Mouse (Mus musculus) right cerebral cortex, postnatal 25 days (tissue): ENCODE data around the gene Zfhx2.

Source experiments
- DNase-seq: peaks from one replicate; pipeline ENCODE4 v3.0.0; 2022

Gene Zfhx2

DNA sequence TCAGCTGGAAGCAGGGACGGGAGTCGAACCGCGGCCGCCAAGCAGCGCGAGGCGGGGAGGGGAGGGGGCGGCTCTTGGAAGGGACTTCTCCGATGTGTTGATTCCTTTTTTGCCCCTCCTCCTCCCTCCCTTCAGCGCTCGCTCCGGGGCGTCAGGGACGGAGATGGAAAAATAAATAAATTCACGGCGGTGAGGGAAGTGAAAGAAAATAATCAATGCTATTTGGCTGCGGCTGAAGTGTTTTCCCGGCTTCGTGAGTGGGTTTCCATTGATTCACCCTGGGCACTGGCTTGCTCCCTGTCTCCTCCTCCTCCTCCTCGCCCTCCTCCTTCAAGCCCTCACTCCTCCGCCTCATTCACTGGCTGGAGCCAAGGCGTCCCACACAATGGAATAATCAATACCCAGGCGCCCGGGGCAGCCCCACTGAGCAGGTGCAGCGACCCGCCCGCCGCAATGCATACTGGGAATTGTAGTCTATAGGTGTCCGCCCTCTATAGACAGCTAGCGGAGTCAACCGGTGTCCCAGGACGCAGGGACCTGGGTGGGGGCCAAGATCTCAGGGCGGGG, at the start of gene Zfhx2:
Gene Zfhx2 (minus strand): TSS at position 314 of the 567 bp plus-strand sequence.
- DNase-seq = peak; percentile 95

DNA sequence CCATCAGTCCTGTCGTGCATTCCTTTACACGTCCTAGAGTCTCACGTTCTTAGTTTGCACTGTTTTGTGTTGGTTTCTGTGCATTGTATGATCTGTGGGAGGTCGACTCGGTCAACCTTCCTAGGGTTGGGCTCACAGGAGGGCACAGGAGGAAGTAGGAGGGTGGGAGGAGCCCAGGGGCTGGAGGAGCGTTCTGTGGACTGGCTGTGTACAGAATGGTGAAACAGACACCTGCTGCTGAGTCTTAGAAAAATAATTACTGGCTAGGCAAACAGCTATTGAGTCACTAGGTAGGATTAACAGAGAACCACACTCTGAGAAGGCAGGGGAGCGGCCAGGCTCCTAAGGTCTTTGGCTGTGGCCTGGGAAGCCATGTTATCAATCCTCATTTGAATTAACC, 47.2 kb upstream of the Zfhx2 start:
- no peak for DNase-seq

DNA sequence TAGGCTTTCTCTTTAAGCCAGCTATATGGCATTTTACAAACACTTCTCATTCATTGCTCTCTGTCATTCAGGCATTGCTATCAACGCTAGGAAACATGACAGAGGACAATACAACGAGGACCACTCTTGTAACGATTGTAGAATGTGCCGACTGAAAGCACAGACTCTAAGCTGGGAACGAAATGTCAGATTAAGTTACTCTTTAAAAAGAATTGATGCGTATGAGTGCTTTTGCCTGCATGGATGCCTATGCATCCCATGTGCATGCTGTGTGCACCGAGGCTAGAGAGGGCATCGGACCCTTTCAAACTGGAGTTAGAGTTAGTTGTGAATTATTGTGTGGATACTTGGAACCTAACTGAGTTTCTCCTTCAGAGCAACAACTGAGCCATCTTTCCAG, 43.6 kb upstream of the Zfhx2 start:
- DNase-seq = no peak

DNA sequence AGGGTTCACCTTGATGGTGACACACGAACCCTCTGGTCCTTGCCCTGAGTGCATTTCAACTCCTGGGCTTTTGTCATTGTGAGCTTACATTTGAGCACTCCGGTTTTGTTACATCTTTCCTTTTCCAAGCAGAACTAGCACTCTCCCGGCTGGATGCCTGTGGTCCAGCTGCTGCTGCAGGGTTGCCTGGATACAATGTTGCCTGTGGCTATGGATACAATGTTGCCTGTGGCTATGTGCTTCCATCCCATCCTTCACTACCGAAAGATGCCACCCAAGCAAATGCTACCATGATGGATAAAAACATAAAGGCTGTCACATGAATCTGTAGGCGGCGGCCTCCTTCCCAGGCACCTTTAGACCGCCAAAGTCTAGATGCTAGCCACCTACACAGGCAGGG, 34.4 kb upstream of the Zfhx2 start:
- DNase-seq = peak; percentile 30

DNA sequence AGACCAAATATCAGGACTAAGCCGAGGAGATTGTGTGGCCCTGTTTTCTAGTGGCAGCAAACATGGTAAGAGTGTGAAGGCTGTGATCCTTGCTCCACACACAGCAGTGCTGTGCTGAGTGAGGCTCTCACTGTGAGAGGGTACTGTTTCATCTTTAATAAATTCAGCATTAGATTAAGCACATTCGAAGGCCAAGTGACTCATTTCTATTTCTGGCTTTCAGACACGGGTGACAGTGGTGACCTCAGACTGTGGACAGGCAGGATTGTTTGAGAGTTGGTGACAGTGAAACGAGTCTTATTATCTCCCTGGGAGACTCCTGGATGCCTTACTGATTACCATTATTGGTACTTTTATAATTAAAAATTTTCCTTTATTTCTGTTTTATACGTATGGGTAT, 33.6 kb upstream of the Zfhx2 start:
- DNase-seq = no peak

DNA sequence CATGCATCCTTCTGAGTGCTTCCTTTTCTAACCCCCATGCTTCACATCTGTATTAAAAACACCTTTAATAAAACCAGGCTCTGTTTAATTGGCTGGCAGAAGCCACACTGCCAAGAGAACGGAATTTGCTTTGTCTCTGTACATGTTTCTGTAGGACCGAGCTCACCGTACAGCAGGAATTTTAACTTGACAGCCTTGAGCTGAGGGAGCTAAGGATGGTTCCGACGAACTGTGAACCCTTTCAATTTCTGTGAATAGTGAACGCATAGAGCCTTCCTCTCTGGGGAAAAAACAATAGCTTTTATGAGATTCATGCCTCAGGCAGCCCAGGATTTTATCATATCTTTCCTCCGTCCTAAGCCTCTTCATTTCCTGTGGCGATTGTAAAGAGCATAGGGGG, 30.2 kb upstream of the Zfhx2 start:
- no peak for DNase-seq

DNA sequence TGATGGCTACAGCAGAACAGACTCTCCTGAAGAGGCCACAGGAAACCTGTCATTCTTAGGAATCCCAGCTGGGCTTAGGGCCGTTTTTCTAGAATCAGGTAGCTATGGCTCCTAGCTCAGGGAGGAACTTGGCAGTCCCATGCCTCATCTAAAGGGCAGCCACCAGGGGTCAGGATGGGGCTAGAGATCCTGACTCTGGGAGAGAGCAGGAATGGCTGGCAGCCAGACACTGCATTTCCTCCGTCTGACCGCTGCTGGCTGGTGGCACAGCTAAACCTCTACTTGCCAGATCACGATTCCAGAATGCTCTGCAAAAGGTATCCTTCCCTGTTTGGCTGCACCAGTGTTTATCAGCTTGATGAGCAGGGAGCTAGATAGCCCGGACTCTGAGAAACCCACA, 29.8 kb upstream of the Zfhx2 start:
- no peak for DNase-seq

DNA sequence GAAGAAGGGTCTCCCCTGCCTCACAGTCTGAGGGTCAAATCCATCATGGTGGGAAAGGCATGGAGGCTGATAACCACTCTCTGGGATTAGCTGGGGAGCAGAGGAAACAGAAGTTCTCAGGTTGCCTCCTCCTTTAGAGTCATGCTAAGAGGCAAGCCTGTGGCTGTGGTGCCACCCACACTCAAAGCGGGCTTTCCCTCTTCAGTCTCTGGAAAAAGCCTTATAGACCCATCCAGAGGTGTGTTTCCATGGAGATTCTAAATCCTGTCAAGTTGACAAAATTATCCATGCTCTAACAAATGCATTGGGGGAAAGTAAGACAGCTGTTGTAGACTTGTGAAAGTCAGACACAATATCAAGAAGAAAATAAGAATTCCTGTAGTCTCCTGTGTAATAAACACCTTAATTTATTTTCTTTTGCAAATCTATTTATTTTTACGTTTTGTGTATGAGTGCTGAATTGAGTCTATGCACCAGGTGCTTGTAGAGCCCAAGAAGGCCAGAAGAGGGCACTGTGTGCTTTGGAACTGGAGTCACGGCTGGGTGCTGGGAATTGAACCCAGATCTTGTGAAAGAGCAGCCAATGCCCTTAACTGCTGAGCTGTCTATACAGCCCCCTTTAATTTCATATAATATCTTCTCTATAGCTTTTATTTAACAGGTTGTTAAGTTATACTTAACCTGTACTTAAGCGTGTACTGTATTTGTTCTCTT, 27.5 kb upstream of the Zfhx2 start:
- DNase-seq = no peak

DNA sequence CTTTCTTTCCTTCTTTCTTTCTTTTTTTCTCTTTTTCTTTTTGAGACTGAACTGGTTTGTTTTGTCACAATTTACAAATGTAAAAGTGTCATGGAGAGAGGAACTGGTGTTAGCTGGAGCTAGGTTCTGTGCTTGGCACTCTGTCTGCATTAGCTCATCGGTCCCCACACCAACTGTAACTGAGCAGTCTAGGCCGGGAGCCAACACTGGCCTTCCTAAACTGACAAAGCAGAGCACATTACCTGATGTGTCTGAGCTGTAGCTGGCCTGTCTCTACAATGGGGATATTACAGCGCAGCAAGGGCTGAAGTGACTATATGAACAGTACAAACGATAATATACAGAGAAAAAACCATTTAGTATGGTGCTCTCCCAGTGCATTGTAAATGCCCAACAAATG, 26.7 kb upstream of the Zfhx2 start:
- DNase-seq = no peak

DNA sequence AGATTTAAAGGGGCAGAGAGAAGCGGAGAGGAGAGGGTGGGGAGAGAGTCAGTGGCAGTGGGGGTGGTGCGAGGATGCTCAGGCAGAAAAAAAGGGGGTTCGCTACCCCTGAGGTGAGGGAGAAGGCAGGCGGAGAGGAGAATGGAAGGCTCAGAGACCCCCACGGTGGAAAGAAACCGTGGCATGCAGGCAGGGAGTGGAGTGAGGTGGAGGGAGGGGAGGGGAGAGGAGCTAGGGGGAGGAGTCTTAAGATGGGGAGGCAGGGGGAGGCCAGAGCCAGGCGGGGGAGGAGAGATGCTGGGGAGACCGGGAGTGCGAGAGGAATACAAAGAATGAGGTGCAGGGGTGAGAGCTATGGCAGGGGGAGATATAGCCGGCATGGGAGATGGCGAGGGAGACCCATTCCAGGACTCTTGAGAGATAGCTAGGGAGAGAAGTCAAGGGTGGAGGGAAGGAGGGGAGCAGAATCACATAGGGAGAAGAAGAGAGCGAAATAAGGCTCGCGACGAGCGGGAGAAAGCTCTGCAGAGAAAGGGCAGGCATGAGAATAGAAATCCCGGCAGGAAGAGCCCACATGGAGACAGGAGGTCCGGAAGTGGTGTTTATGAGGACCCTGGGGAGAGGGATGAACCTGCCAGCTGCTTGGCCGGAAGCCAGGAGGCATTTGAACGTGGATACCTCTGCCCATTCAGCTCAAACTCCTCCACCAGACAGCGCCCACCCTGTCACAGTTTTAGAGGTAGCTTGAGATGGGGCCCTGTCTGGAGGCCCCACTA, 24.5 kb upstream of the Zfhx2 start, which contains the start of gene Jph4:
Gene Jph4 (minus strand): TSS at position 511 of the 776 bp plus-strand sequence.
- DNase-seq = peak; percentile 79

DNA sequence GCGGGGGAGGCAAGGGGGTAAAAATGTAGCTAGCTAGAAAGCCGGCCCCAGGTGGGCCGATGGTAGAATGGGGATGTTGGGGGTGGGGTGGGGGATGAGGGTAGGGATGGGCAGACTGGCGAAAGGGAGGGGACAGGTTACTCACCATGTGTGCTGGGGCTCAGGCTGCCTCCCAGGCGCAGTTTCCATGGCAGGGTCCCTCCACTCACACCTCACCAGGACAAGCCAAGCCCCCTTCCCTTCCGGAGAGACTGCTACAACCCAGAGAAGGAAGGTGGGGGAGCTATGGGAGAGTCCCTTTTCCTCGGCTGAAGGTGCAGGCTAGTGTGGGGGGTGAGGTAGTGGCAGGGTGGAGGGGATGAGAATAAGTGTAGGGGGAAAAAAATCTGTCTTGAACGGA, 23.7 kb upstream of the Zfhx2 start:
- no peak for DNase-seq

DNA sequence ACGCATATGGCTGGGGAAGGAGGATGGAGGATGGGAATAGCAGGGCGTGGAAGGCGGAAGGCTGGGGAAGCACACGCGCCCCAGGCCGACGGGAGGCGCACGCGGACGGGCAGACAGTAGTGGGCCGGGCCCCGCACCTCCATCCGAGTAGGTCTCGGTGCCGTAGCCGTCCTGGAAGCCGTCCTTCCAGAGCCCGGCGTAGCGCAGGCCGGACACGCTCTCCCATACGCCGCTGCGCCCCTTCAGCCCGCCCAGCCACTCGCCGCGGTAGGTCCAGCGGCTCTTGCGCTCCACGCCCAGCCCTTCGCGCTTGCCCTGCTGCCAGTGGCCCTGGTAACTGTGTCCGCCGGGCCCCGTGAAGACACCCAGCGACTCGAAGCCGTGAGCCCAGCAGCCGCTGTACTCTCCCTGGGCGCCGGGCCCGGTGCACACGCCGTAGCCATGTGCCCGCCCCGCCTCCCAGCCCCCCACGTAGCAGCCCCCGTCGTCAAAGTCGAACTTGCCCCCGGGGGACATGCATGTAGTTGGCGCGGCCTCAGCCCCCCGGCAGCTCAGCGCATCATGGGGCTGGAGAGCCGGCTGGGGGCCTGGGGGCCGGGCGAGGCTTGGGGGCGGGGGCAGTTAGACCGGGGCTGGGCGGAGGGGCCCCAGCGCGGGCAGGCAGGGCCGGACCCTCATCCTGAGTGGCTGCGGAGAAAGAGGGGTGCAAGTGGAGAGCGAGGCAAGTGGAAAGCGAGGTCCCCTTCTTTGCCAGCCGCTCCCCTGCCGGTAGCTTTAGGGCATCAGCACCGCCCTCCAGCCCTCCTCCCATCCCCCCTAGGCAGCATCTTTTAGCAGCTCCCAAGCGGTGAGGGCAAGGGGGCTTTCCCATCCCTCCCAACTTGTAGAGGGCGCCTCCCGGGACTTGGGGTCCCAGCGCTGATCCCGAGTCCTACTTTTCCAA, 22.9 kb upstream of the Zfhx2 start:
- peak; percentile 79 for DNase-seq

DNA sequence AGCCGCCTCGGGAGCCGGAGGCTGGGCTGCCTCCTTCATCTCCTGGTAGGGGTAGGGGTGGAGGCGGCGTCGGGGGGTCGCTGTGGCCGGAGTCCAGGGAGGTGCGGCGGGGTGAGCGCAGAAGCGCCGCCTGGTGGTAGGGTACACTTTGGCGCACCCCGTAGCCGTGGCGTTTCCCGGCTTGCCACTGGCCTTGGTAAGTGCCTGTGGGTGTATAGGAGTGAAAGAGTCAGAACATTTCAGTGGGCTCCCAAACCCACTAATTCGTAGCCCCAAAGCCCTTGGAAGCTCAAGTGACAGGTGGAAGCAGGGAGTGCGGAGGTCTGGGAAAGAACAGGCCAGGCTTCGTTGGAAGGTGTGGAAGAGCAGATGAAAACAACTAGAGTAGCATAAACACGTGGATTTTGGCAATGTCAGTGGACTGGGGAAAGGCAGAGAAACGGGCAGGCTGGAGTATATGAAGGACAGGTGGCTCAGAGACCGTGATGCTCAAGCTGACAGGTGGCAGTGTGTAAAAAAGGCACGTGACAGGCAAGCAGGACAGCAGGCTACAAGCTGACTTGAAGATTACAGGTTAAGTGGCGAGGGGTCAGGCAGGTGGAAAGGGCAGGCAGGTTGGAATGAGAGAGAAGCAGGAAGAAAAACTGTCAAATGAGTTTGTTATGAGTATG, 22.0 kb upstream of the Zfhx2 start:
- no peak for DNase-seq

DNA sequence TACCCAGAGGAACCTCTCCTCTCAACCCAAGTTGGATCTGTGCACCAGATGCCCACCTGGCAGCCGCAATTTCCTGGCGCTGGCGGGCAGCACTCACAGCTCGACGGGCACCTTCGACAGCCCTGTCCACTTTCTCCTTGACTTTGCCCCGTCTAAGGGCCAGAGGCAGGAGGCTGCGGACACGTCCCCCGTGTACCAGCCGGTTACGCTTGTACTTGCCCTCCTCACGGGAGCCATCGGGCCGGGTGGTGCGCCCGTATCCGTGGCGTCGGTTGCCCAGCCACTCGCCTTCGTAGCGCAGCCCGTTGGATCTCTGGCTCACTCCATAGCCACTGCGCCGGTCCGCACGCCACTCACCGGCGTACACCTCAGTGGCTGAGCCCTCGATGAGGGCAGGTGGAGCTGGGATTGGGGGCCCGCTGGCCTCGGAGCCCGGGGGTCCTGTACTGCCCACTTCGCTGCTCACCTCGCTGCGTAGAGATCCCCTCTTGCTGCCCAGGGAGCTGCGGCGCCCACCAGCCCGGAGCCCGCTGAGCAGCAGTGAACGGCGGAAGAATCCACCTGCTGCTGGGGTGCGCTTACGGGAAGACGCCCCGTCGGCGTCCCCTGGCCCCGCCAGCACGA, 21.3 kb upstream of the Zfhx2 start:
- no peak for DNase-seq

DNA sequence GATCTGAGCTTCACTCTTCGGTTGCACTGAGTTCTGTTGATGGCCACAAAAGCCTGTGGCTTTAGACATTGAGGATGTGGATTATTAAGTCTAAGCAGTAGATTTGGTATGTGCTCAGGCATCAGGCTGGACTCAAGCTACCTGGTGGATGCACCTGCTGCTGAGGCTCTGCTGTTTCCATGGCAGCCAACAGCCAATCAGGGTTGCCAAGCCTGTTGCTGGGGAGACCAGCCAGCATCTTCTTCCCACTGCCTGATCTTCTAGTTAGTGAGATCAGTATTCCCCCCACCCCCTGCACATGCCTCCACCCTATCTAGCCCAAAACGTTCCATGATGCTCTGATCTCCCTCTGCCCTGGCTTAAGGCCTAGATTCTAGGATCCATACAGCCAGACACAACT, 19.6 kb upstream of the Zfhx2 start:
- DNase-seq = peak; percentile 73

DNA sequence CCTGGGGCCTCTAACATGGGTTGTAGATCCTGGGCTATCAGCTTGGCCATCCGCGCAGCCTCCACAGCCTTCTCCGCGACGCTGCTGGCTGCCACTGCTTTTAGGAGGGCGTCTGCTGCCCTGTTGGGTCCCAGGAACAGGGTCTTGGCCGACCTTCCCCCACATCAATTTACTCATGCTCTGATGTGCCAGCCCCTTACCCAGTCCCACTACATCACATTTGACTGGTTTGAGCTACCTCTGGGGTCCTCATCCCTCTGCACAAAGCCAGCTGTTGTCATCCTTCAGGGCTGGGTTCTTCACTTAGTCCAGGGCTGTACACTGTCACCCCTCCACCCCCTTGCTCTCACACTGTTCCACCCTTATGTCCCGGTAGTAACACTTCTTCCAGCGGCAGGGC, 18.0 kb upstream of the Zfhx2 start:
- no peak for DNase-seq

DNA sequence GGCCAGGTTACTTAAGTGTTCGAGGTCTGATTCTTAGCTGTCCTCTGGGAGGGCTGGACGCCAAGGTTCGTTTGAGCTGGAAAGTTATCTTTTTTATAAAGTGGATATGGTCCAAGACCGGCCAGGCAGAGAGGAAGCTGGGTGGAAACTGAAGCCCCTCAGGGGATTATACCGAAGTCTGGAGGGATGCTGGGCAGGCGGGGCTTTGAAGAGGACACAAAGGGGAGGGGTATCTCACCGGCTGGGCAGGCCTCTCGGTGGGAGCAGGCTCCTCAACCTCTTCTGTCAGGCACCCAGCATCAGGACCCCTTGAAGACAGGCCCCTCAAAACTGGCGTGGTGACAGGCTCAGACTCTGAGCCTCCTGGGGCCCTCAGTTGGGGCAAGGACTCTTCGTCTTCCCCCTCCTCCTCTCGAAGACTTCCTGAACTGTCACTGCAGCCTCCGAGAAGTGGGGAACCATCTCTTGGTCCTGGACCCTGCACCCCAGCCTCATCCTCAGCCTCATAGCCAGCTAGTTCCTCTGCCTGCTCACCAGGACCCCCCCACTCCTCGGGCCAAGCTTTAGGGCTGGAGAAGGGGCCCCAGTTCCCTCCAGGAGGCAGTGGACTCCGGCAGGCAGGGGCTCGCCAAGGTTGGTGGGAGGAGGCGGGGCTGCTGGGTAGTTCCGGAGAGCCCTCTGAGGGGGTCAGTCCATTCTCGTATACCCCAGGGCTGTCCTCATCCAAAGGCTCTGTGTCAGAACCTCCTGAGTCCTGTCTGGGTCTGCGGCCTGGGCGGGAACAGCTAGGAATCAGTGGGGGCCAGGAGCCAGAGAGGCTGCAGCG, 17.1 kb upstream of the Zfhx2 start:
- no peak for DNase-seq

DNA sequence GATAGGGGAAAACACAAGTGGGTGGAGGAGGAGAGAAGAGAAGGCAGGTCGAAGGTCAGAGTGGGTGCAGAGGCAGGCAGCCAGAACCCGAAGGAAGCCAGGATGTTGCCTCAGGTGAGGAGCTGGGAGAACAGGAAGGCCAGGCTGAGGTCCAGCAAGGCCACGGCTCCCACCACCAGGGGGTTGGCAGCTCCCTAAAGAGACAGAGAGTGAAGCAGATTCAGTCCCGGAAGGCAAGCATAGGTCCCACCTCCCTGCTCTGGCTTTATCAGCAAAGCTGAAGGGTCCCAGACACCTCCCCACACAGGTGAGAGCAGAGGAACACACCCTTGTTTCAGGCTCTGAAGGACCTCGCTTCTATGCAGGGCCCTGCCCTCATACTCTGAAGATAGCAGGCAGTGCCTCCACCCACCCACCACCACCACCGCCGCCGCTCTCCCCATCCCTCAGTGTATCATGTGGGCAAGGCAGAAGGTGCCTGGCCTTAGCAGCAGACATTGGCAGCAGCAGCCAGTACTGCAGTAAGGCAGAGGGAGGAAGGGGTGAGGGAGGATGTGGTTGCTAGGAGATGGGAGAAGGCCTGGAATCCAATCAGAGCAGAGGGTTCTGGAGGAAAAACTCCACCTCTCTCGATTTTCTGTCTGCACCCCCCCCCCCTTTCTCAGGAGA, 16.2 kb upstream of the Zfhx2 start:
- peak; percentile 82 for DNase-seq

DNA sequence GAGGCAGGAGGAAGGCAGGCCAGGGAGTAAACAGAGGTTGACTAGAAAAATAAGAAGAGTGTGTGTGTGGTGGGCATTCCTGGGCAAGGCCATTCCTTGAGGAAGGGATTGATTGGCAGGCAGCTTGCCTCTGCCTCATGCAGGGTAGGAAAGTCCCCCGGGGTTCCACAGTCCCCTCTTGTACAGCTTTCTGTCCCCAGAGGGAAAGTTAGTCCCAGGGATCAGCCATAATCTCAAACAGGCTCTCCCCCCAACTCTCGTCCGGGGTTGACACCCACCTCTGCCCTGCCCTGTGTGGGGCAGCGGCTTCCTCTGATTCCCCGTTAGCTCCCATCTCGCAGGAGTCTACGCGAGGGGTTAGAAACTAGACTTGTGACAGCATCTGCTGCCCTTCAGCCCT, 14.9 kb upstream of the Zfhx2 start:
- no peak for DNase-seq
